11 mouse cellular contexts compared by ENCODE assay signal in genomic region chr14:48202096-48203036, GRCm38 (mm10).
DNase-seq lines count a peak whose midpoint lies in the region; ATAC-seq and TF ChIP-seq lines count a peak whose summit lies in the region.
"Had no signal": no experiment of that assay in that cellular context is flagged by ENCODE, and none has a peak within 500 bp of the region (broad histone marks: within the 10 kb centered on the region; RNA-seq: fewer than 3 reads in every experiment).

No protein-coding gene starts in this region.

- H3K27me3 ChIP-seq in hindbrain, embryonic 11.5 days (ENCODE audit: control insufficient read depth, insufficient read depth, low read length): no peaks in the 10 kb centered on the region
- H3K27me3 ChIP-seq in hindbrain, embryonic 14.5 days (ENCODE audit: control insufficient read depth, insufficient read depth, low read length): no peaks in the 10 kb centered on the region
- H3K27me3 ChIP-seq in hindbrain, postnatal 0 days (ENCODE audit: insufficient read depth, low read length): no peaks in the 10 kb centered on the region

- peak; percentile 26 for DNase-seq in hindbrain, embryonic 11.5 days (ENCODE audit: low spot score)
- no peak for DNase-seq in hindbrain, embryonic 14.5 days (ENCODE audit: low spot score)
- DNase-seq in T-cell, adult 2 months (ENCODE audit: low spot score): peak; percentile 36
- DNase-seq in hindbrain, postnatal 0 days (ENCODE audit: low spot score): peak; percentile 30
- DNase-seq in natural killer cell, adult 2 months (ENCODE audit: low spot score in 2 of 2): peak; percentile 5 to 19
- DNase-seq in left cerebral cortex, postnatal 14 days (ENCODE audit: low spot score in 2 of 2): no peak
- no peak for DNase-seq in gastrocnemius, adult 2 months
- DNase-seq in gastrocnemius, adult 8-10 months (ENCODE audit: low spot score in 2 of 2): no peak
- DNase-seq: heart, postnatal 10 days; retina, postnatal 1 day had no signal

- H3K4me3 ChIP-seq in hindbrain, embryonic 11.5 days (ENCODE audit: low read depth, low read length): no peak overlapping the region
- no peak overlapping the region for H3K4me3 ChIP-seq in hindbrain, embryonic 14.5 days (replicated peaks; ENCODE audit: low read length)
- no peak overlapping the region for H3K4me3 ChIP-seq in hindbrain, postnatal 0 days (ENCODE audit: low read length)
- H3K4me3 ChIP-seq in gastrocnemius, adult 2 months: no peak overlapping the region
- H3K4me3 ChIP-seq: embryonic facial prominence, embryonic 15.5 days had no signal

- no peak overlapping the region for H3K4me2 ChIP-seq in hindbrain, embryonic 11.5 days (replicated peaks; ENCODE audit: low read depth, low read length)
- H3K4me2 ChIP-seq in hindbrain, embryonic 14.5 days (replicated peaks): no peak overlapping the region
- H3K4me2 ChIP-seq in hindbrain, postnatal 0 days (ENCODE audit: low read depth, low read length): no peak overlapping the region
- H3K4me2 ChIP-seq: embryonic facial prominence, embryonic 15.5 days had no signal

- TF ChIP-seq CTCF in hindbrain, postnatal 0 days (IDR thresholded peaks at IDR 0.05; ENCODE audit: low read depth): no peak; the same call in 1 of the 2 replicates
- TF ChIP-seq CTCF in gastrocnemius, adult 2 months (IDR thresholded peaks at IDR 0.05): no peak

- no peaks in the 10 kb centered on the region for H3K9me3 ChIP-seq in hindbrain, embryonic 11.5 days (ENCODE audit: control insufficient read depth, low read length)
- H3K9me3 ChIP-seq in hindbrain, embryonic 14.5 days (ENCODE audit: control insufficient read depth, low read length): no peaks in the 10 kb centered on the region
- H3K9me3 ChIP-seq in hindbrain, postnatal 0 days (ENCODE audit: low read length): no peaks in the 10 kb centered on the region
- H3K9me3 ChIP-seq: embryonic facial prominence, embryonic 15.5 days had no signal

- H3K4me1 ChIP-seq in hindbrain, embryonic 11.5 days (replicated peaks; ENCODE audit: control insufficient read depth, insufficient read depth, low read length): peaks cover 6% of the 10 kb centered on the region; the same call in 1 of the 2 replicates
- H3K4me1 ChIP-seq in hindbrain, embryonic 14.5 days (replicated peaks; ENCODE audit: control insufficient read depth, insufficient read depth, low read length): peaks cover 44% of the 10 kb centered on the region
- H3K4me1 ChIP-seq in hindbrain, postnatal 0 days (ENCODE audit: insufficient read depth, low read length): peaks cover 15% of the 10 kb centered on the region

- no peak for ATAC-seq in hindbrain, embryonic 11.5 days (ENCODE audit: low FRiP score)
- no peak; the same call in 1 of the 2 replicates for ATAC-seq in hindbrain, embryonic 14.5 days (ENCODE audit: low FRiP score)
- peak; percentile 28 for ATAC-seq in hindbrain, postnatal 0 days

- no peaks in the 10 kb centered on the region for H3K36me3 ChIP-seq in hindbrain, embryonic 11.5 days (ENCODE audit: control insufficient read depth, insufficient read depth, low read length)
- no peaks in the 10 kb centered on the region for H3K36me3 ChIP-seq in hindbrain, embryonic 14.5 days (replicated peaks; ENCODE audit: control insufficient read depth, insufficient read depth)
- no peaks in the 10 kb centered on the region for H3K36me3 ChIP-seq in hindbrain, postnatal 0 days (ENCODE audit: insufficient read depth, low read length)
- H3K36me3 ChIP-seq: embryonic facial prominence, embryonic 15.5 days had no signal

- no peak overlapping the region for H3K9ac ChIP-seq in hindbrain, embryonic 11.5 days (ENCODE audit: low read depth, low read length)
- no peak overlapping the region for H3K9ac ChIP-seq in hindbrain, embryonic 14.5 days
- no peak overlapping the region for H3K9ac ChIP-seq in hindbrain, postnatal 0 days (replicated peaks; ENCODE audit: low read length)
- H3K9ac ChIP-seq: embryonic facial prominence, embryonic 15.5 days had no signal

- H3K27ac ChIP-seq in hindbrain, embryonic 11.5 days (ENCODE audit: low read depth, low read length): 0 out of 2 replicates have a peak overlapping the region, but pooled peaks have one; percentile 7
- no peak overlapping the region for H3K27ac ChIP-seq in hindbrain, embryonic 14.5 days
- H3K27ac ChIP-seq in hindbrain, postnatal 0 days: no peak overlapping the region
- H3K27ac ChIP-seq in gastrocnemius, adult 2 months: no peak overlapping the region
- H3K27ac ChIP-seq: embryonic facial prominence, embryonic 15.5 days had no signal

- intact Hi-C loops in left cerebral cortex, postnatal 14 days (cut with DNase I): no loop called here
- intact Hi-C loops in gastrocnemius, adult 2 months (cut with DNase I): no loop called here

- WGBS in hindbrain, embryonic 11.5 days: 54% methylated on average over 17 of the region's 17 CpGs
- WGBS in hindbrain, embryonic 14.5 days: 36% methylated on average over 17 of the region's 17 CpGs
- 37% methylated on average over 17 of the region's 17 CpGs for WGBS in hindbrain, postnatal 0 days

Comparison
In these comparisons a context has a peak if more than half of its experiments do, and no peak if none do; other contexts are left out.
1. DNase-seq: peak in hindbrain, embryonic 11.5 days (single experiment), T-cell, adult 2 months (single experiment), hindbrain, postnatal 0 days (single experiment) and natural killer cell, adult 2 months (2 of 2); none in hindbrain, embryonic 14.5 days (single experiment), left cerebral cortex, postnatal 14 days (0 of 2), gastrocnemius, adult 2 months (single experiment) and gastrocnemius, adult 8-10 months (0 of 2).